Mouse (Mus musculus): ENCODE results near the gene Dnajb14. TPM values are rescaled to one million over a fixed set of nuclear protein-coding genes. Genes with fewer than 3 reads are reported as not detected.
"Not testable (repeated sequence)": the region's sequence is repeated elsewhere in the genome, so short reads cannot be mapped to it uniquely, and the experiment has no call there.

Dnajb14 gene
- total RNA-seq, 2 experiments from 2014 or later, result 8.6 to 11.6 TPM

DNA sequence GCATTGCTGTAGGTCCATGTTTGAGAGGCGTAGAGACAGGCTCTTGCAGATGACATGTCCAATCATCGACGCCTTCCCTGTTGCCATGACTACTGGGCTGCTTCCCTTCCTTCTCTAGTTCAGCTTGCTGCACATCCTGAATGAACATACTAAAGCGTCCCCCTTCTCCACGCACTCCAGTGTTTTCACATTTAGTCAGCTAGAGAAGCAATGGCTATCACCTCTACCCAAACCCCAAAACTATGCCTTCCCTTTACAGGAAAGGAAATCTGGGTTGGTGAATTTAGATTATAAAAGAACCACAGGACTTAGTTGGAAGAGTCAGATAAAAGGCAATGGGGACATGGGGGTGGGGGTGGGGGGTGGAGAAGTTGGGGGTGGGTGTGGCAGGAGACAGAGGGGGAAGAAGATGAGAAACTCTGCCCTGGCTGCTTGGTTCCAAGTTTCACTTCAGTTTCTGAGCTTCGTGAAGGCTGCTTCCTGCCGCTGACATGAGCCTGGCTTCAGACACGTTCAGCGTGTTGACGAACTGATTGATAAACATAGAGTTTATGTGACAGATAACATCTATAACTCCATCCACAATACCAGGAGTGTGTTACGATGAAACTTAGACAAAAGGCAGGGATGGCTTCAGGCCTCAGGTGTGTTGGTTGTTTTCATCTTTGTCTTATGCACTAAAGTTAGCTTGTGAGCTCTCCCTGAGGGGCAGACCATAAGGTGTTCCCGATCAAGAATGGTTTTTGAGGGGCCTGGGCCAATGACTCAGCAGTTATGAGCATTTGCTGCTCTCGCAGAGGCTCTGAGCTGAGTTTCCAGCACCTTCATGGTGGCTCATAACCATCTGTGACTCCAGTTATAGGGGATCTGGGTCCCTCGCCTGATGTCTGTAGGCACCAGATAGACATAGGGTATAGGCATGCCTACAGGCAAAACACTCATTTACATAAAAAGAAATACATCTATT is 85.7 kb downstream of the Dnajb14 start:
- DNase-seq, result no peak

DNA sequence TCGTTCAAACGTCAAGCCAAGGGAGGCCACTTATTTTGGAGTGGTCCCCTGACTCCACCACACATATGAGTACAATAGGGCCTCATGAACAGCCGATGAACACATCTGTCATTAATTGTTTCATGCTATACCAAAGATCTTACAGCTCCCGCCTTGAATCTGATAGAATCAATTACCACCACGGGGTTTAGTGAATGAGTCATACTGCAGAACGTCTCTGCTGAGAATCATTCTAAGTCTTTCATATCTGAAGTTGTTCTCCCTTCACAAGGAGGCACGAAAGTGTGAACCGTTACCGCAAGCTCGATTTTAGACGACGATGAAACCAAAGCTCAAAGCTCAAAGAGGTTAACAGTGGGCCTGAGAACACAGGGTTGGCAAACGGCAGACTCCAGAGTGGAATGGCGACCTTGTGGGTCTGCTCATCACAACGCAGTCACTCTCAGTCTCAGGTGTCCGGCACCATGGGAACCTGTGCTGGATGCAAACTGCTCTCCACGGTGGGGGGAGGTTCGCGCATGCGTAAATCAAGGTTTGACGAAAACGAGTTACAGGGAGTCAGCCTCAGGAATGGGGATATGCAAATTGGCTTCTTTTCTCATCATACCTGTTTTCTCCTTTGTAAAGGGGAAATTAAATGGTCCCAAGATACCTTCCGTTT is 86.9 kb downstream of the Dnajb14 start:
- no peak for DNase-seq

DNA sequence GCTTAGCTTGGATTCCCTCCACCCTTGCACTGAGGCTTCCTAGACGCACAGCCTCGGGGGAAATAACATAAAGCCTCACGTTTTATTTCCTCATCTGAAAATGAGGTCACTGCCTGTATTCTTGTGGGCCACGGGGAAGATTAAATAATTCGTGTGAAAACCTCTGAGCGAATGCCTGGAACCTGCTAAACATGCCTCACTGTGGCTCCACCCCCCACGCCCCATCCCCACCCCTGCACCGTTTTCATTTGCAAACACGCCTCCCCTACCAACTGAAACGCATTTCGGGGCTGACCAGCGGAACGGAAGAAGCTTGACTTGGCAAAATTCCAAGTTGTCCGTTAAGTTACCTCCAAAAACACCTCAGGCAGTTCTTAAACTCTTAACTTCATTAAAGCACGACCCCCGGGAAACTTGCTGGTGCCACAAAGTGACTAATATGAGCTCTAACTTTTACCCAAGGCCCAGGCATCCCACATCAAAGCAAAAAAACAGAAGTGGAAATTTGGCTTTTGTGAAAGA is 88.1 kb downstream of the Dnajb14 start:
- DNase-seq, result no peak

DNA sequence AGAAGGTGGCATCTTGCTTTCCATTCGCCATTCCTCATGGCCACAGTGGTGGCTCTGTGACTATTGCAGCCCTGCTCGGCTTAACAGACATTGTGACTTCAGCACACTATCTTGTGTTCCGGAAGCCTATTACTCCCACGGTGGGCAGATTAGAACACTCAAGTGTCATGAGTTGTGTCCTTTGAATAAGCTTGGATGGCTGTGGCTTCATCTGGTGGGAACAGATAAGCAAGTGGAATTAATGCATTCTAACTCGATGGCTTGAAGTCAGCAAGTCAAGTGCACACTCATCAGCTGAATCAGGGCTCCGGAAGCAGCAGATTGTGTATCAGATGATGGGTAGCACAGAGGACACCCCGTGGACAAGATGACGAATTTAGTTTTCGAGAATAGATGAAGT is 90.4 kb downstream of the Dnajb14 start:
- DNase-seq, result no peak

DNA sequence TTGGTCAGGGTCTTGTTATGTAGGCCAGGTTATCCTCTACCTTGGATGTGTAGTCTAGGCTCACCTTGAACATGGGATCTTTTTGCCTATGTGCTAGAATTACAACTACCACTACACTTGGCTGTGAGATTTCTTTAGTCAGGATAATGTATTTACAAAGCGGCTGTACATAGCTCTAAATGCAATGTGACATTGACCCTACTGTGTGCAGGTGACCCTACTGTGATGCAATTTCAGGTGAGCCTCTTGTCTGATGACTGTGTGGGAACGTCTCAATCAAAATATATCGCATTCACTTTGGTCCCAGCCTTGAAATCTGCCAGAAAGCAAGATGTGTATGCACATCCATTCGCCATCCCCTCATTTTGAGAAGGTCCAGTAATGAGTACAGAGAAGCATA is 90.9 kb downstream of the Dnajb14 start:
- no peak for DNase-seq

DNA sequence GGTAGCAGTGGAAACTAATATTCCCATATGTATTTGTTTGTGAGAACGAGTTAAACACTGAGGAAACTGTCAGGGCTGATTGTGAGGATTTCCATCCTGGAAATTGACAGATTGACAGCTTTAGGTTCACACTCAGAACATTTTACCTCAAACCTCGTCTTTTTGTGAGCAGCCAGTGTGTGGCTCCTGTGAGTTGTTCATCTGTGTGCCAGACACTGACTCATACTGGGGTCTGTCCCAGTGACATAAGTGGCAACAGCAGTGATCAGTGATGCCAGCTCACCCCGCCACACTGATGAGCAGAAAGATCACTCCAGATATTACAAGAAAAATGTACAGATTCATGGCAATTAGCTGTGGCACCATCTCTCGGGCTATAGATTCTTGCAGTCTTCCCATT is 92.0 kb downstream of the Dnajb14 start:
- no peak for DNase-seq

DNA sequence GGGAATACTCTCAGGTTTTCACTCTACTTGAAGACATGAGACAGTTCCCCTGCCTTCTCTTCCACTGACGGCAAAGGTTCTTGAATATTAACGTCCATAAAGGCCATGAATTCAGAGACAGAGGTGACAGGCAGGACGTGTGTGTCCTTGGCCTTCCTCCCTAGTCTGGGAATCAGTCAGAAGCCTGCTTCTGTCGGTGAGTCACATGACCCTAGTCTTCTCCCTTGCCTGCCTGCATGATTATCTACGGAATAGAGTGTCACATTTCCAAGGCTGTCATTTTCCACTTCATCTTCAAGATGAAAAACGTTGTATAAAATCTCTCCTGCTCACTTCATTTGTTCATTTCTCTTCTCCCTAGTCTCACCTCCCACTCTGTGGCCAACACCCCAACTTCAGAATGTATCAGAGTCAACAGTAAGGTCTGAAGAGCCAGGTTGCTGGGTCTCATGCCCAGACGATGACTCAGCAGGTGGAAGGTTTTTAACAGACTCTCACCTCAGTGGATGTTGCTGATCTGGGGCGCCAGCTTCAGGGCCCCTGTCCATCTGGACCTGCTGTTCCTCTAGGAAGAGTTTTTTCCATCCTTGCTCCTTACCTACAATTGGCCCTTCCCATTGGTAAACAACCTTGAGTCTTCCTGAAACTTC is 94.4 kb downstream of the Dnajb14 start:
- no peak for DNase-seq

DNA sequence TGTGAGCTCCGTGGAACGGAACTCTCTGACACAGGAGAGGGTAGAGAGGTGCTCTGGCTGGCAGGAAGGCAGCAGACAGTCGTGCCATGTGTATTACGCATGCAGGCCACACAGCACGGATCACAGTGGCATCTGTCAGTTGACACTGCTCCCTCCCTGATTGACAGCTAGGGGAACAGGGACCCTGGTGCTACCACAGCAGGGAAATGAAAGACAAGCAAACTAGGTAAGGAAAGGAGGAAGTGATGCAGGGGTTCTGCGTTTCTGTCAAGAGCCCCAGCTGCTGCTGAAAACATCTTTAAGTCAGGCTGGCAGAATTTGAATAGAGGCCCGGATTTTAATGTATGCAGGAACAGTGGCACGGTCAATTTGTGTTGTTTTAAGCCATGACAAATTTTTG is 96.0 kb downstream of the Dnajb14 start:
- DNase-seq, result no peak

DNA sequence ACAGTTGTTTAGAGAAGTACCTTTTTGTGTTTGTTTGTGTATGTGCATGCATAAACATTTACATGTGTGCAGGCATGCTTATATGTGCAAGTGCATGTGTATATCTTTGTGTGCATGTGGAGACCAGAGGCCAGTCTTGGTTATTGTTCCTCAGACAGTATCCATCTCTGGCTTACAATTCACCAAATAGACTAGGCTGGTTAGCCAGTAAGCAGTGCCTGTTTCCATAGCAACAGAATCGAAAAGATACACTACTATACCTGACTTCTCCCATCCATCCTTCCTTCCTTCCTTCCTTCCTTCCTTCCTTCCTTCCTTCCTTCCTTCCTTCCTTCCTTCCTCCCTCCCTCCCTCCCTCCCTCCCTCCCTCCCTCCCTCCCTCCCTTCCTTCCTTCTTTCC is 96.5 kb downstream of the Dnajb14 start:
- not testable (repeated sequence) for DNase-seq

Other genes starting within 250 kb of the Dnajb14 start
- 100 to 1,000 TPM; 182 to 257 TPM for gene Ddit4l, start 246.1 kb upstream of the Dnajb14 start, total RNA-seq (2021)
- not detected for gene Gm21962, start 196.2 kb upstream of the Dnajb14 start, total RNA-seq (2021)
- 100 to 1,000 TPM; 136 to 144 TPM for gene H2afz, start 3.2 kb upstream of the Dnajb14 start, total RNA-seq (2021)
- 10 to 100 TPM; 56.8 to 58.3 TPM for gene Lamtor3, start 50.8 kb downstream of the Dnajb14 start, total RNA-seq (2021)
- gene Dapp1, start 113.9 kb downstream of the Dnajb14 start, total RNA-seq (2021), result 1 to 10 TPM in 1 of 2 experiments, under 1 TPM in 1; 0.89 to 2.0 TPM
- gene 1110002E22Rik, start 197.4 kb downstream of the Dnajb14 start, total RNA-seq (2021), result 100 to 1,000 TPM; 191 to 209 TPM
- gene Gm5105, start 199.7 kb downstream of the Dnajb14 start, total RNA-seq (2021), result 1 to 10 TPM; 2.0 to 2.5 TPM

Data from gastrocnemius, postnatal 10 days (tissue).